ENCODE assay signal across 8 mouse cellular contexts in genomic region chr15:79391447-79392093, GRCm38 (mm10). TPM values are rescaled to one million over a fixed set of nuclear protein-coding genes. Genes with fewer than 3 reads are reported as not detected.
DNase-seq lines count a peak whose midpoint lies in the region; ATAC-seq lines count a peak whose summit lies in the region.

No protein-coding gene starts in this region.

- H3K27me3 ChIP-seq in liver, embryonic 16.5 days (ENCODE audit: control insufficient read depth, insufficient read depth, low read depth, low read length): no peaks in the 10 kb centered on the region

- H3K4me1 ChIP-seq in liver, embryonic 16.5 days (ENCODE audit: control insufficient read depth, low read depth, low read length): peaks cover 23% of the 10 kb centered on the region

- no peaks in the 10 kb centered on the region for H3K36me3 ChIP-seq in liver, embryonic 16.5 days (ENCODE audit: control insufficient read depth, insufficient read depth)

- peak; percentile 67 for DNase-seq in urinary bladder, postnatal 14 days (ENCODE audit: low spot score)
- DNase-seq in urinary bladder, postnatal 25 days (ENCODE audit: low spot score): no peak
- peak; percentile 56 to 70 for DNase-seq in gastrocnemius, postnatal 4 days (ENCODE audit: low spot score in 2 of 2)
- DNase-seq in kidney, adult 11 months: peak; percentile 81
- peak; percentile 51 for DNase-seq in retina, postnatal 7 days (ENCODE audit: low read depth, low spot score)
- no peak for DNase-seq in thymus, postnatal 4 days

- H3K9ac ChIP-seq in liver, embryonic 16.5 days (ENCODE audit: low read depth, low read length): no peak overlapping the region

- no peaks in the 10 kb centered on the region for H3K9me3 ChIP-seq in liver, embryonic 16.5 days (replicated peaks; ENCODE audit: control insufficient read depth, low read length)

- peak overlapping the region; percentile 60 for H3K27ac ChIP-seq in liver, embryonic 16.5 days (ENCODE audit: low read length)

- H3K4me3 ChIP-seq in liver, embryonic 16.5 days (ENCODE audit: low read depth, low read length): no peak overlapping the region

- WGBS in liver, embryonic 16.5 days (ENCODE audit: insufficient replicate concordance): 37% methylated on average over 7 of the region's 7 CpGs

- ATAC-seq in liver, embryonic 16.5 days (ENCODE audit: low read depth): peak; percentile 7; the same call in 1 of the 2 replicates
- ATAC-seq in monocyte, adult 5-6 weeks (replicated peaks; ENCODE audit: insufficient number of reproducible peaks, low FRiP score, low TSS enrichment, poor library complexity, severe bottlenecking): no peak

- H3K4me2 ChIP-seq in liver, embryonic 16.5 days (ENCODE audit: low read depth, low read length): no peak overlapping the region

RNA-seq across cellular contexts. Expression of gene Tmem184b, which starts 11.8 kb away (rescaled TPM):
- 10 to 100 TPM; 72.4 to 77.4 TPM for total RNA-seq in gastrocnemius, postnatal 4 days (2021)
- polyA plus RNA-seq in liver, embryonic 16.5 days (2015; fragmentation: Nextera tagmentation; extraction: Ambion mirVana): 10.4 and 12.1 TPM in 2 replicates
- total RNA-seq in monocyte, adult 5-6 weeks (2017): 10.6 to 25.9 TPM (median 19.9 TPM) in 3 replicates

RNA-seq across cellular contexts. Expression of gene Maff, which starts 45.1 kb away (rescaled TPM):
- total RNA-seq in gastrocnemius, postnatal 4 days (2021): 1 to 10 TPM; 3.8 to 4.0 TPM
- 2.3 and 3.3 TPM in 2 replicates for polyA plus RNA-seq in liver, embryonic 16.5 days (2015; fragmentation: Nextera tagmentation; extraction: Ambion mirVana)
- 9.8 to 14.5 TPM (median 10.4 TPM) in 3 replicates for total RNA-seq in monocyte, adult 5-6 weeks (2017)

Comparison
In these comparisons a context has a peak if more than half of its experiments do, and no peak if none do; other contexts are left out.
1. DNase-seq: peak in urinary bladder, postnatal 14 days (single experiment), gastrocnemius, postnatal 4 days (2 of 2), kidney, adult 11 months (single experiment) and retina, postnatal 7 days (single experiment); none in urinary bladder, postnatal 25 days (single experiment) and thymus, postnatal 4 days (single experiment).